Mouse (Mus musculus) heart, embryonic 11.5 days (tissue): ENCODE data around the gene Eepd1. TPM values are rescaled to one million over a fixed set of nuclear protein-coding genes. Genes with fewer than 3 reads are reported as not detected.

Experiments used
- ATAC-seq: fragments of 200-750 bp; cut with Nextera tagmentation; replicated peaks from 2 replicates; pipeline ENCODE4 v1.8.0; 2017; ENCODE audit warnings: moderate library complexity; ENCODE audit not compliant: insufficient number of reproducible peaks, low FRiP score, low TSS enrichment
- H3K27ac ChIP-seq: fragments of 300-500 bp; sonication (generic); 2 replicates; pipeline ENCODE4 v1.5.1; 2014; ENCODE audit warnings: mild to moderate bottlenecking, low read depth, low read length
- H3K27me3 ChIP-seq: fragments of 300-500 bp; sonication (generic); 2 replicates; pipeline ENCODE4 v1.6.1; 2014; ENCODE audit warnings: mild to moderate bottlenecking, low read length, mixed read lengths; ENCODE audit not compliant: control insufficient read depth, insufficient read depth
- H3K36me3 ChIP-seq: fragments of 300-500 bp; sonication (generic); 2 replicates; pipeline ENCODE4 v1.6.1; 2014; ENCODE audit warnings: mild to moderate bottlenecking, low read length, moderate library complexity, mixed read lengths; ENCODE audit not compliant: control insufficient read depth, insufficient read depth
- H3K4me1 ChIP-seq: fragments of 300-500 bp; sonication (generic); 2 replicates; pipeline ENCODE4 v1.6.1; 2014; ENCODE audit warnings: low read length; ENCODE audit not compliant: control insufficient read depth, insufficient read depth
- H3K4me2 ChIP-seq: fragments of 300-500 bp; sonication (generic); 2 replicates; pipeline ENCODE4 v1.6.1; 2014; ENCODE audit warnings: mild to moderate bottlenecking, moderate library complexity
- H3K4me3 ChIP-seq: fragments of 300-500 bp; sonication (generic); 2 replicates; pipeline ENCODE4 v1.5.1; 2014; ENCODE audit warnings: low read depth, low read length
- H3K9ac ChIP-seq: fragments of 300-500 bp; sonication (generic); 2 replicates; pipeline ENCODE4 v1.6.1; 2014; ENCODE audit warnings: mild to moderate bottlenecking, low read depth, low read length, moderate library complexity
- H3K9me3 ChIP-seq: fragments of 300-500 bp; sonication (generic); replicated peaks from 2 replicates; pipeline ENCODE4 v1.6.1; 2016; ENCODE audit warnings: low read length; ENCODE audit not compliant: control insufficient read depth
- WGBS: fragments of 180-500 bp; shearing (Covaris S2); extraction: QIAGEN DNeasy Blood & Tissue Kit; methylation state at CpG from one replicate; pipeline ENCODE4 v1.1.7; 2014; ENCODE audit not compliant: insufficient replicate concordance; 5-methylcytosine and 5-hydroxymethylcytosine counted together
- polyA plus RNA-seq: library from polyadenylated mRNA; unstranded; fragments of >200 nt; fragmentation: Nextera tagmentation; extraction: Ambion mirVana; gene quantifications from 2 replicates; pipeline ENCODE4 v1.2.1, GENCODE M21; 2014

The Eepd1 gene
- polyA plus RNA-seq, 1 experiment from 2014 or later, result 20.9 TPM

DNA sequence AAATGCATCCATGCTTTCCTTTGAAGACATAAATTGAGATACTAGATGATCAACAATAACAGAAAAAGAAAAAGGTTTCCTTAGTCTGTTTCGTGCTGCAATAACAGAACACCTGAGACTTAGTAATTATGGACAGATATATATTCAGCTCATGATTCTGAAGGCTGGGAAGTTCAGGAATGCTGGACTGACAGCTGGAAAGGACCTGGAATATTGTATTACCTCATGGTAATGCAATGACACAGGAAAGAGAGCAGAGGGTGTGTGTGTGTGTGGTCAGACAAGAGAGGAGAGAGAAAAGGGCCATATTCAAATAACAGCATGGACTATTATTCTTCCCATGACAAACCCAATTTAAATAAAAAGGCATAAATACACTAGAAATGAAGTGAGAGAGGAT lies 17.0 kb upstream of the Eepd1 start:
- no peaks in the 10 kb centered on the region for H3K36me3 ChIP-seq
- H3K4me1 ChIP-seq, result peaks cover 5% of the 10 kb centered on the region
- no peaks in the 10 kb centered on the region for H3K9me3 ChIP-seq
- no peak for ATAC-seq
- no peak overlapping the region for H3K9ac ChIP-seq
- WGBS, result 80% methylated on average over 1 of the region's 1 CpGs
- H3K27me3 ChIP-seq, result no peaks in the 10 kb centered on the region
- H3K4me3 ChIP-seq, result no peak overlapping the region
- no peak overlapping the region for H3K4me2 ChIP-seq
- H3K27ac ChIP-seq, result no peak overlapping the region

DNA sequence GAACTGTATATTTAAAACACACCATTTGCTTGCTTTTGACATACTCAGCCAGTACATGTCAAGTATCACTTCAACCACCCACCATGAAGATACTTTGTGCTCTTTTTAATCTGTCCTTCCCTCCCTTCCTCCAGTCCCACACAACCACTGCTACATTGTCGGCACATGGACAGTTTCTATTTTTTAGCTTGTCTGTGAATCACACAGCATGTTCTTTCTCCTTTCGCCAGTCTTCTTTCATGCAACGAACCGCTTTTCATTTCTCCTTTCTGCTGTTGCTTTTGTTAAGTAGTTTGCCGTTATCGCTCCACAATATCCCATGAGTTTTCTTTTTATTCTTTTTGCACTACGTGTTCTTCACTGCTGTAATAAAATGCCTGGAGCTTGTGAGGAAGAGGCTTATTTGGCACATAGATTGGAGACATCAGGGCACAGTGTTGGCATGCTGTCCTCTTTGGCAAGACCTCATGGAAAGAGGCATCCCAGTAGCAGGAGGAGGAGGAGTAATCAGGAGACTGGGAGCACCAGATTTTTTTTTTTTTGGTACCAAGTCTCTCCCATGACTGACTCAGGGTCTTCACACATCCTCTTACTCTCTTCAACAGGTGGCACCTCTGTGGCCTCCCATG lies 1.8 kb upstream of the Eepd1 start:
- no peaks in the 10 kb centered on the region for H3K36me3 ChIP-seq
- WGBS, result 85% methylated on average over 7 of the region's 7 CpGs
- no peak for ATAC-seq

DNA sequence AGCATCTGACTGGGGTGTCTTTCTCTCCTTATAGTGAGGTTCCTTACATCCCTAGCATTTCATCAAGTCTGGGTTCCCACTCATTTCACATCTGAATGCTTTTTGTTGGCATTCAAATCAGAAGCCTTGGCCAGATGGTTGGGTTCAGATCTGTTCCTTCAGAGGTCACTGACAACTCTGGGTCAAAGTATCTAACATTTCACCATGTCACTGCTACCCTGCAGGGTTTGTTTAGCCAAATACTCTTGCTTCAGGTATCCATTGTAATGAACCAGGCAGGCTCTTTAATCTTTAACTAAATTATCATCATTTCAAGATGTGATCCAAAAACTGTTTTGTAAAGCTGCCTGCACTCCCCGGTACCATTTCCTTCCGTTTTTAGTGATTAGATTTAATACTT lies 671 bp upstream of the Eepd1 start:
- Histone ChIP-seq H3K4me3 (no peak overlapping the region), H3K9me3 (no peaks in the 10 kb centered on the region), H3K27ac (no peak overlapping the region), H3K4me2 (no peak overlapping the region; the same call in 1 of the 2 replicates), H3K4me1 (peaks cover 27% of the 10 kb centered on the region), H3K27me3 (no peaks in the 10 kb centered on the region), H3K9ac (no peak overlapping the region), H3K36me3 (no peaks in the 10 kb centered on the region)
- 89% methylated on average over 2 of the region's 2 CpGs for WGBS
- ATAC-seq, result no peak

More for the DNA sequence above, 1.8 kb upstream of the Eepd1 start:
- H3K27ac ChIP-seq, result no peak overlapping the region
- no peaks in the 10 kb centered on the region for H3K27me3 ChIP-seq
- no peaks in the 10 kb centered on the region for H3K9me3 ChIP-seq
- no peak overlapping the region for H3K4me3 ChIP-seq
- no peak overlapping the region for H3K9ac ChIP-seq
- H3K4me2 ChIP-seq, result no peak overlapping the region
- H3K4me1 ChIP-seq, result peaks cover 16% of the 10 kb centered on the region

DNA sequence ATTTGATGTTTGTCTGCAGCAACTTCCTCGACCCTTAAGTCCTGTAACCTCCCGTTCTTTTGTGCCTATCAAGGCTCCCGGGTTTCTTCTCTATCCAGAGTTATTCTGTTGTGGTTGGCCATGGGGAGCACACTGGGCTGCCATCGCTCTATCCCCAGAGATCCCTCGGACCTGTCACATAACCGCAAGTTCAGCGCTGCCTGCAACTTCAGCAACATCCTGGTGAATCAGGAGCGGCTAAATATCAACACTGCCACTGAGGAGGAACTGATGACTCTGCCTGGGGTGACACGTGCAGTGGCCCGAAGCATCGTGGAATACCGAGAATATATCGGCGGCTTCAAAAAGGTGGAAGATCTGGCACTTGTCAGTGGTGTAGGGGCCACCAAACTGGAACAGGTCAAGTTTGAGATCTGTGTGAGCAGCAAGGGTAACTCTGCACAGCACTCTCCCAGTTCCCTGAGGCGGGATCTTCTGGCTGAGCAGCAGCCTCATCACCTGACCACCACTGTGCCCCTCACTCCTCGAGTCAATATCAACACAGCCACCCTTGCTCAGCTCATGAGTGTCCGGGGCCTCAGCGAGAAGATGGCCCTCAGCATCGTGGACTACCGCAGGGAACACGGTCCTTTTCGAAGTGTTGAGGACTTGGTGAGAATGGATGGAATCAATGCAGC lies 1.1 kb downstream of the Eepd1 start:
- Histone ChIP-seq H3K4me3 (peak overlapping the region; percentile 68), H3K4me1 (peaks cover 38% of the 10 kb centered on the region), H3K27me3 (no peaks in the 10 kb centered on the region), H3K9me3 (no peaks in the 10 kb centered on the region), H3K9ac (peak overlapping the region; percentile 76; the same call in 1 of the 2 replicates), H3K4me2 (peak overlapping the region; percentile 94), H3K36me3 (no peaks in the 10 kb centered on the region), H3K27ac (no peak overlapping the region)
- whole genome bisulfite sequencing, result 40% methylated on average over 22 of the region's 22 CpGs
- ATAC-seq, result no peak

DNA sequence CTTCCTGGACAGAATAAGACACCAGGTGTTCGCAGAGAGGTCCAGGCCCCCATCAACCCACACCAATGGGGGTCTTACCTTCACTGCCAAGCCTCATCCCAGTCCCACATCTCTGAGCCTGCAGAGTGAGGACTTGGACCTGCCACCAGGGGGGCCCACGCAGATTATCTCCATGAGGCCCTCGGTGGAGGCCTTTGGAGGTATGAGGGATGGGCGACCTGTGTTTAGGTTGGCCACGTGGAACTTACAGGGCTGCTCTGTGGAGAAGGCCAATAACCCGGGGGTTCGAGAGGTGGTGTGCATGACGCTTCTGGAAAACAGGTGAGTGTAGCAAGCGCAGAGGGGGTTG lies 1.6 kb downstream of the Eepd1 start:
- H3K4me2 ChIP-seq, result peak overlapping the region; percentile 94
- peaks cover 44% of the 10 kb centered on the region for H3K4me1 ChIP-seq
- H3K27ac ChIP-seq, result no peak overlapping the region
- 77% methylated on average over 9 of the region's 9 CpGs for WGBS
- H3K9me3 ChIP-seq, result no peaks in the 10 kb centered on the region
- no peak for ATAC-seq
- H3K27me3 ChIP-seq, result no peaks in the 10 kb centered on the region
- H3K9ac ChIP-seq, result no peak overlapping the region
- no peaks in the 10 kb centered on the region for H3K36me3 ChIP-seq
- H3K4me3 ChIP-seq, result peak overlapping the region; percentile 68

DNA sequence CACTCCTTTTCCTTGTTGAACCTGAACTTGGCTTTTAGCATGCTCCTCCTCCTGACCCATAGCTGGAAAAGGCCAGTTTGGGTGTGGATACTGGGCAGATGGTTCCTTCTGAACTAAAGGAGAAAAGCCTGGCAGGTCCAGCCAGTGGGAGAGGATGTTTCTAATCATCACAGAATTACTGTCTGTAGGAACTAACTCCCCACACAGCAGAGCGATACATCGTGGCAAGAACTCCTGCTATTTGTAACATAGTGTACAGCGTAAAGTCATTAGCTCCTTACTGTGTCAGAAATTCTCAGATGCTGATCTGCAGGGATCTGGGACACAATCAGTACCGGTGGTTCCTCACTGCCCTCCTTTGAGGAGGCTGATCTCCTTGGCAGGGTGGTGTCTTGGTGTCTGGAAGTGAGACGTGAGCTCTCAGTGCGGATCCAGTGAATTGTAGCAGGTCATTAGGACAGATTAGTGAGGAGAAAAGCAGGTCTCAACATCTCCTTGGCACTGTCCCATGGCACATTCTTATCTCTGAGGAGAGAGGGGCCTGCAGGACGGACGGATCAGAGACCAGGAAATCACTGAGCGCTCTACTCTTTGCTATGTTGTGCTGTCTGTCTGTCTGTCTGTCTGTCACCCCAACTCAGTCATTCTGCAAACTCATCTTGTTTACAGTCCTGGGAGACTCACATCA lies 2.7 kb downstream of the Eepd1 start:
- 48% methylated on average over 9 of the region's 9 CpGs for WGBS
- Histone ChIP-seq H3K4me3 (peak overlapping the region; percentile 37), H3K9ac (peak overlapping the region; percentile 44; the same call in 1 of the 2 replicates), H3K27ac (no peak overlapping the region), H3K4me1 (peaks cover 49% of the 10 kb centered on the region), H3K4me2 (peak overlapping the region; percentile 94), H3K9me3 (no peaks in the 10 kb centered on the region), H3K36me3 (no peaks in the 10 kb centered on the region), H3K27me3 (no peaks in the 10 kb centered on the region)
- ATAC-seq, result no peak

DNA sequence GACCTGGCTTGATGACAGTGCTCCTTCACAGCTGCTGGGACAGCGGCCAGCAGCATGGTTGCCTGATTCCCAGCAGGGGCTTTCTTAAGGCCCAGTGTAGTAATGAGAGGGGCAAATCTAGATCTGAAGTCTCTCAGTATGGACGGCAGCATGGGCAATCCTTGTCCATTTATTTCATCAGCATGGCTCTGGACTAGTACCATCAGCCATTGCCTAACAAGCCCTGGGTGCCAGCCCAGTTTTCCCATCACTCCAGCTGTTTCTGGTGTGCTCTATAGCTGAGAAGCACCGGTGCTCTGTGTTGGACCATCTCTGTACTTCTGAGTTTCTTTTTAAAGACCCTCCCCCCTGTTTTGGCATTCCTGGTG lies 3.3 kb downstream of the Eepd1 start:
- Histone ChIP-seq H3K9ac (peak overlapping the region; percentile 44; the same call in 1 of the 2 replicates), H3K4me1 (peaks cover 53% of the 10 kb centered on the region), H3K4me3 (peak overlapping the region; percentile 37), H3K36me3 (no peaks in the 10 kb centered on the region), H3K27ac (no peak overlapping the region), H3K4me2 (peak overlapping the region; percentile 94), H3K27me3 (no peaks in the 10 kb centered on the region), H3K9me3 (no peaks in the 10 kb centered on the region)
- ATAC-seq, result no peak
- 54% methylated on average over 3 of the region's 3 CpGs for WGBS

DNA sequence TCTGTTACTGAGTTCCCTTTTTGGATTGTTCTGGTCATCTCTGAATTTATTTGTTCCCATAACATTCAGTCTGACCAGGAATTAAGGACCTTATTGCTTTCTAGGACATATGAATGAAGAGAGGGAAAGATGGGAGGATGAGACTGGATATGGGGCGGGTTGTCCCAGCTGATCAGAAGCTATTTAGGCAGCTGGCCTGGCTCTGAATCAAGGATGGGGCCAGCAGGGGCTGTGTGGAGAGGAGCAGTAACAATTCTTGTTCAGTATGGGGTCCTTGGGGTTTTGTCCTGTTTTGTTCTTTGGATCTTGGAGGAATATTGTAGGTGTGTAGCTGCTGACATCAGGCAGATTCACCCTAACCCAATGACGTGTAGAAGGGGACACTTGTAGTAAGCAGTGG lies 3.7 kb downstream of the Eepd1 start:
- H3K4me2 ChIP-seq, result peak overlapping the region; percentile 94
- H3K4me1 ChIP-seq, result peaks cover 55% of the 10 kb centered on the region
- 61% methylated on average over 2 of the region's 2 CpGs for WGBS
- peak overlapping the region; percentile 37; the same call in 1 of the 2 replicates for H3K4me3 ChIP-seq
- H3K9me3 ChIP-seq, result no peaks in the 10 kb centered on the region
- no peaks in the 10 kb centered on the region for H3K36me3 ChIP-seq
- ATAC-seq, result no peak
- no peak overlapping the region; the same call in 1 of the 2 replicates for H3K9ac ChIP-seq
- H3K27ac ChIP-seq, result no peak overlapping the region
- no peaks in the 10 kb centered on the region for H3K27me3 ChIP-seq
